In the genomic region with DNA sequence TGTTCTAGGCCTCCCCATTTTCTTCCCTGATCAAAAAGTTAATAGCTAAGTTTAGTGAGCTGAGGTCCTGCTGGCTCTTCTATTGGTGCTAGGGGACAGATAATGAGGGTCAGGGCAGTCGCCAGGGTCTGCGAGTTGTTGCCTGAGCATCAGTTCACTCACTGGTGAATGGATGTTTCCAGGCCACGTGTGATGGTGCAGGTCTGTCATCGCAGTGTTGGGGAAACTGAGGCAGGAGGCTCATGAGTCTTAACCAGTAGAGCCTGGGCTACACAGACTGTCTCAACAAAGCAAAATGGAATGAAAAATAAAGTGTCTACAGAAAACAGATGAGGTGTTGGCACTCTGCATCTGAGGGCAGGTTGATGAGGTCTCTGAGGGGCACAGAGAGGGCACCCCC, we compare ENCODE assay signal across 8 mouse cellular contexts. TPM values are rescaled to one million over a fixed set of nuclear protein-coding genes. Genes with fewer than 3 reads are reported as not detected.
DNase-seq lines count a peak whose midpoint lies in the region; ATAC-seq and TF ChIP-seq lines count a peak whose summit lies in the region.

No protein-coding gene starts in this region.

- H3K4me3 ChIP-seq in gastrocnemius, adult 2 months = peak overlapping the region; percentile 75
- H3K4me3 ChIP-seq in C2C12 (ENCODE audit: insufficient read depth, poor library complexity, severe bottlenecking) = peak overlapping the region; percentile 14
- no peak overlapping the region for H3K4me3 ChIP-seq in forebrain, postnatal 0 days (ENCODE audit: low read depth, low read length)
- no peak overlapping the region for H3K4me3 ChIP-seq in liver, embryonic 14.5 days (ENCODE audit: insufficient read depth in 1 of 2, low read depth in 2 of 2, low read length in 2 of 2)

- no peak overlapping the region for H3K9ac ChIP-seq in forebrain, postnatal 0 days
- no peak overlapping the region; the same call in 1 of the 2 replicates for H3K9ac ChIP-seq in liver, embryonic 14.5 days (replicated peaks)

- peaks cover 33% of the 10 kb centered on the region for H3K79me2 ChIP-seq in C2C12 (ENCODE audit: control insufficient read depth, insufficient read depth)

- DNase-seq in gastrocnemius, adult 2 months = no peak
- DNase-seq in gastrocnemius, postnatal 14 days = no peak
- no peak for DNase-seq in forebrain, postnatal 0 days
- DNase-seq in liver, embryonic 14.5 days (ENCODE audit: low read depth in 3 of 3, low spot score in 3 of 3) = no peak
- DNase-seq in cerebellum, postnatal 4 days (ENCODE audit: low spot score in 2 of 2) = no peak
- no peak for DNase-seq in MN1 (ENCODE audit: low spot score)
- no peak for DNase-seq in adrenal gland, postnatal 4 days (ENCODE audit: low spot score in 2 of 2)

- no peak overlapping the region for H3ac ChIP-seq in C2C12 (ENCODE audit: control insufficient read depth, insufficient read length, low read depth)

- no peak for TF ChIP-seq EP300 in liver, embryonic 14.5 days (IDR thresholded peaks at IDR 0.05; ENCODE audit: low read depth)

- peaks cover 14% of the 10 kb centered on the region for H3K36me3 ChIP-seq in C2C12 (ENCODE audit: control insufficient read depth, insufficient read depth)
- H3K36me3 ChIP-seq in forebrain, postnatal 0 days (ENCODE audit: insufficient read depth) = no peaks in the 10 kb centered on the region
- no peaks in the 10 kb centered on the region for H3K36me3 ChIP-seq in liver, embryonic 14.5 days (replicated peaks; ENCODE audit: control insufficient read depth, insufficient read depth, low read depth)

- WGBS in forebrain, postnatal 0 days = 24% methylated on average over 4 of the region's 4 CpGs
- 32% methylated on average over 4 of the region's 4 CpGs for WGBS in liver, embryonic 14.5 days (ENCODE audit: insufficient replicate concordance)

- no peaks in the 10 kb centered on the region for H3K9me3 ChIP-seq in forebrain, postnatal 0 days (ENCODE audit: low read length)
- no peaks in the 10 kb centered on the region for H3K9me3 ChIP-seq in liver, embryonic 14.5 days (ENCODE audit: control insufficient read depth, low read length)

- no peak for TF ChIP-seq CTCF in gastrocnemius, adult 2 months (IDR thresholded peaks at IDR 0.05)
- no peak for TF ChIP-seq CTCF in C2C12 (IDR thresholded peaks at IDR 0.05; ENCODE audit: control insufficient read depth, insufficient read depth, insufficient read length)
- no peak for TF ChIP-seq CTCF in forebrain, postnatal 0 days (IDR thresholded peaks at IDR 0.05; ENCODE audit: low read depth)
- TF ChIP-seq CTCF in liver, embryonic 14.5 days (IDR thresholded peaks at IDR 0.05; ENCODE audit: low read depth) = no peak

- intact Hi-C loops in gastrocnemius, adult 2 months (cut with DNase I) = no loop called here
- intact Hi-C loops in gastrocnemius, postnatal 14 days (cut with DNase I; ENCODE audit: low total_unique reads) = no loop called here

- peaks cover 12% of the 10 kb centered on the region for H3K4me1 ChIP-seq in forebrain, postnatal 0 days (ENCODE audit: insufficient read depth)
- H3K4me1 ChIP-seq in liver, embryonic 14.5 days (replicated peaks; ENCODE audit: control insufficient read depth in 2 of 2, insufficient read depth in 2 of 2, low read length in 1 of 2) = peaks cover 3 to 24% of the 10 kb centered on the region in 2 experiments

- no peaks in the 10 kb centered on the region for H3K27me3 ChIP-seq in C2C12 (ENCODE audit: control insufficient read depth, insufficient read depth, insufficient read length)
- H3K27me3 ChIP-seq in forebrain, postnatal 0 days (ENCODE audit: insufficient read depth, low read length) = no peaks in the 10 kb centered on the region
- H3K27me3 ChIP-seq in liver, embryonic 14.5 days (ENCODE audit: control insufficient read depth, insufficient read depth, low read length) = peaks cover 21% of the 10 kb centered on the region

- peak overlapping the region; percentile 97 for H3K27ac ChIP-seq in gastrocnemius, adult 2 months
- peak overlapping the region; percentile 2; the same call in 1 of the 2 replicates for H3K27ac ChIP-seq in forebrain, postnatal 0 days (ENCODE audit: low read depth, low read length)
- H3K27ac ChIP-seq in liver, embryonic 14.5 days = peak overlapping the region; percentile 41

- H3K79me3 ChIP-seq in C2C12 (ENCODE audit: low read depth) = peaks cover 27% of the 10 kb centered on the region

- peak overlapping the region; percentile 71 for H3K4me2 ChIP-seq in forebrain, postnatal 0 days (ENCODE audit: low read depth)
- peak overlapping the region; percentile 85 for H3K4me2 ChIP-seq in liver, embryonic 14.5 days (ENCODE audit: low read depth)

- ATAC-seq in forebrain, postnatal 0 days = no peak
- ATAC-seq in liver, embryonic 14.5 days (ENCODE audit: insufficient read depth) = no peak

TF ChIP-seq in C2C12, 6 proteins besides CTCF, POLR2A, EP300 and RAD21:
- TF ChIP-seq MAX (IDR thresholded peaks at IDR 0.05) (no peak), FOSL1 (IDR thresholded peaks at IDR 0.05; ENCODE audit: insufficient read depth, low read length, poor library complexity, severe bottlenecking) (no peak), CEBPB (IDR thresholded peaks at IDR 0.05; ENCODE audit: low read depth) (no peak), MYOG (IDR thresholded peaks at IDR 0.05; ENCODE audit: control insufficient read depth, extremely low read depth, insufficient read length) (no peak), USF1 (IDR thresholded peaks at IDR 0.05; ENCODE audit: low read depth) (no peak)
TF ChIP-seq in C2C12: peak in this region for 0.

RNA-seq across cellular contexts. Expression of gene Nanos3, which starts 13.9 kb away (rescaled TPM):
- not detected for total RNA-seq in gastrocnemius, adult 2 months (2021)
- under 1 TPM in 1 of 2 experiments, not detected in 1; 0.43 TPM for total RNA-seq in gastrocnemius, postnatal 14 days (2021)
- 1.1 TPM for polyA plus RNA-seq in C2C12 (2012; fragmentation: generic; extraction: Trizol)
- total RNA-seq in forebrain, postnatal 0 days (2014; rRNA removed) = 1.7 and 3.2 TPM in 2 replicates
- polyA plus RNA-seq in forebrain, postnatal 0 days (2015; fragmentation: Nextera tagmentation; extraction: Ambion mirVana) = 10.0 and 13.3 TPM in 2 replicates
- 0.12 TPM in 1 of 2 replicates, not detected in the other for polyA plus RNA-seq in liver, embryonic 14.5 days (2012; rRNA removed)
- polyA plus RNA-seq in liver, embryonic 14.5 days (2014; fragmentation: Nextera tagmentation; extraction: Ambion mirVana) = not detected in 2 replicates
- total RNA-seq in adrenal gland, postnatal 4 days (2021) = 1 to 10 TPM; 3.1 to 4.3 TPM

RNA-seq across cellular contexts. Expression of gene Zswim4, which starts 38.0 kb away (rescaled TPM):
- total RNA-seq in gastrocnemius, adult 2 months (2021) = 1 to 10 TPM; 5.2 to 8.6 TPM
- 1 to 10 TPM; 5.8 to 6.8 TPM for total RNA-seq in gastrocnemius, postnatal 14 days (2021)
- polyA plus RNA-seq in C2C12 (2012; fragmentation: generic; extraction: Trizol) = 10.1 TPM
- total RNA-seq in forebrain, postnatal 0 days (2014; rRNA removed) = 36.5 and 47.7 TPM in 2 replicates
- polyA plus RNA-seq in forebrain, postnatal 0 days (2015; fragmentation: Nextera tagmentation; extraction: Ambion mirVana) = 15.1 and 15.5 TPM in 2 replicates
- polyA plus RNA-seq in liver, embryonic 14.5 days (2012; rRNA removed) = 1.9 and 2.1 TPM in 2 replicates
- polyA plus RNA-seq in liver, embryonic 14.5 days (2014; fragmentation: Nextera tagmentation; extraction: Ambion mirVana) = 0.74 and 1.4 TPM in 2 replicates
- 10 to 100 TPM; 35.8 to 37.6 TPM for total RNA-seq in adrenal gland, postnatal 4 days (2021)

RNA-seq across cellular contexts. Expression of gene D8Ertd738e, which starts 50.6 kb away (rescaled TPM):
- 100 to 1,000 TPM; 187 to 222 TPM for total RNA-seq in gastrocnemius, adult 2 months (2021)
- total RNA-seq in gastrocnemius, postnatal 14 days (2021) = 100 to 1,000 TPM; 158 to 171 TPM
- 281 TPM for polyA plus RNA-seq in C2C12 (2012; fragmentation: generic; extraction: Trizol)
- 130 and 146 TPM in 2 replicates for total RNA-seq in forebrain, postnatal 0 days (2014; rRNA removed)
- polyA plus RNA-seq in forebrain, postnatal 0 days (2015; fragmentation: Nextera tagmentation; extraction: Ambion mirVana) = 255 and 310 TPM in 2 replicates
- 95.7 and 127 TPM in 2 replicates for polyA plus RNA-seq in liver, embryonic 14.5 days (2012; rRNA removed)
- polyA plus RNA-seq in liver, embryonic 14.5 days (2014; fragmentation: Nextera tagmentation; extraction: Ambion mirVana) = 261 and 262 TPM in 2 replicates
- 100 to 1,000 TPM; 184 to 189 TPM for total RNA-seq in adrenal gland, postnatal 4 days (2021)

RNA-seq across cellular contexts. Expression of gene 4930432K21Rik, which starts 51.0 kb away (rescaled TPM):
- under 1 TPM; 0.28 to 0.50 TPM for total RNA-seq in gastrocnemius, adult 2 months (2021)
- total RNA-seq in gastrocnemius, postnatal 14 days (2021) = under 1 TPM; 0.27 to 0.62 TPM
- polyA plus RNA-seq in C2C12 (2012; fragmentation: generic; extraction: Trizol) = 0.61 TPM
- total RNA-seq in forebrain, postnatal 0 days (2014; rRNA removed) = 3.5 and 6.0 TPM in 2 replicates
- 2.4 and 3.3 TPM in 2 replicates for polyA plus RNA-seq in forebrain, postnatal 0 days (2015; fragmentation: Nextera tagmentation; extraction: Ambion mirVana)
- polyA plus RNA-seq in liver, embryonic 14.5 days (2012; rRNA removed) = 0.15 and 0.19 TPM in 2 replicates
- polyA plus RNA-seq in liver, embryonic 14.5 days (2014; fragmentation: Nextera tagmentation; extraction: Ambion mirVana) = 0.25 TPM in 1 of 2 replicates, not detected in the other
- total RNA-seq in adrenal gland, postnatal 4 days (2021) = 1 to 10 TPM; 1.2 TPM

RNA-seq across cellular contexts. Expression of gene Cc2d1a, which starts 51.1 kb away (rescaled TPM):
- total RNA-seq in gastrocnemius, adult 2 months (2021) = 10 to 100 TPM; 16.8 to 18.6 TPM
- total RNA-seq in gastrocnemius, postnatal 14 days (2021) = 10 to 100 TPM; 12.1 to 12.6 TPM
- polyA plus RNA-seq in C2C12 (2012; fragmentation: generic; extraction: Trizol) = 25.2 TPM
- 64.2 and 70.1 TPM in 2 replicates for total RNA-seq in forebrain, postnatal 0 days (2014; rRNA removed)
- polyA plus RNA-seq in forebrain, postnatal 0 days (2015; fragmentation: Nextera tagmentation; extraction: Ambion mirVana) = 36.3 and 48.4 TPM in 2 replicates
- polyA plus RNA-seq in liver, embryonic 14.5 days (2012; rRNA removed) = 3.0 and 3.4 TPM in 2 replicates
- polyA plus RNA-seq in liver, embryonic 14.5 days (2014; fragmentation: Nextera tagmentation; extraction: Ambion mirVana) = 2.3 and 3.6 TPM in 2 replicates
- 10 to 100 TPM; 30.6 to 31.7 TPM for total RNA-seq in adrenal gland, postnatal 4 days (2021)

Comparison
In these comparisons a context has a peak if more than half of its experiments do, and no peak if none do; other contexts are left out.
1. H3K27ac ChIP-seq: peak in every context shown above with its lines; median percentile 97 in gastrocnemius, adult 2 months; 41 in liver, embryonic 14.5 days; 2 in forebrain, postnatal 0 days.
2. H3K4me3 ChIP-seq: peak in gastrocnemius, adult 2 months (single experiment) and C2C12 (single experiment); none in forebrain, postnatal 0 days (single experiment) and liver, embryonic 14.5 days (0 of 2).